ENCODE assay signal across 10 mouse cellular contexts in the genomic region with DNA sequence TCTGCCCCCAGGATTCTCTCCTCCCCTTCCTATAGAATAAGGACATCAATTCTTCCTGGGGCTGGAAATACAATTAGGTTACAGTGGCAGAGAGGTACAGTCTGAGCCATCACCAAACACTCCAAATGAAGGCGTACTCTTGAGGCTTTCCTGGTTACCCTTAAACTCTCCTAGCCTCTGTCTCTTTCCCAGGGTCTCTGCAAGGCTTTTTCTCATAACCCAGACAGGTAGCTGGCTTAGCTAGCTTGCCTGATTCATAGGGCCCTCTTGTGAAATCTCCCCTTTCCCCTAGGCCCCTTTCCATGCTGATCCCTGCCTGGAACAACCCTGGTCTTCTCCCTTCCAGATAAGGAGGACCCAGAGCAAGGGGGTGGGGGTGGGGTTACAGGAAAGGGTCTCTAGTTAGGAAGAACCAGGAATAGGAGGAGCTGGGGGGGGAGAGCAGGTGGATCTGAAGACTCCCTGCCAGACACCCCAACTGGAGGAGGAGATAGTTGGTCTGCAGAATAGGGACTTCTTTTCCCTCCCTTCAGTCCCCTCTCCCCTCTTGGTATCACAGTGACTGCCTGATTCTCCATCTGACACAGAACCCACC. TPM values are rescaled to one million over a fixed set of nuclear protein-coding genes. Genes with fewer than 3 reads are reported as not detected.
A peak's percentile ranks its signal among the peaks of the same experiment; 100 is the strongest.
DNase-seq lines count a peak whose midpoint lies in the region; ATAC-seq and TF ChIP-seq lines count a peak whose summit lies in the region.
"Had no signal": no experiment of that assay in that cellular context is flagged by ENCODE, and none has a peak within 500 bp of the region (broad histone marks: within the 10 kb centered on the region; RNA-seq: fewer than 3 reads in every experiment).

No protein-coding gene starts in this region.

- H3K27ac ChIP-seq in lung, postnatal 0 days (ENCODE audit: low read length): no peak overlapping the region
- H3K27ac ChIP-seq in limb, embryonic 14.5 days (replicated peaks; ENCODE audit: low read depth, low read length): no peak overlapping the region
- H3K27ac ChIP-seq in olfactory bulb, adult 2 months (ENCODE audit: insufficient read depth, low read depth, low read length): no peak overlapping the region

- H3K36me3 ChIP-seq in lung, postnatal 0 days (ENCODE audit: insufficient read depth, low read length): no peaks in the 10 kb centered on the region
- no peaks in the 10 kb centered on the region for H3K36me3 ChIP-seq in limb, embryonic 14.5 days (ENCODE audit: control insufficient read depth, insufficient read depth, low read length)

- DNase-seq in CD4-positive, CD25-positive, alpha-beta regulatory T cell, adult 2 months (ENCODE audit: low read depth, low spot score): peak; percentile 10
- no peak for DNase-seq in lung, postnatal 0 days (ENCODE audit: low spot score)
- no peak for DNase-seq in lung, postnatal 10 days
- DNase-seq in limb, embryonic 14.5 days (ENCODE audit: low spot score): no peak
- no peak for DNase-seq in urinary bladder, adult 18-20 months (ENCODE audit: low spot score in 2 of 2)
- DNase-seq in thymus, postnatal 36 days: no peak
- DNase-seq: adrenal gland, postnatal 14 days; gastrocnemius, postnatal 14 days had no signal

- ATAC-seq in CD4-positive, CD25-positive, alpha-beta regulatory T cell, adult 4 months: no peak
- no peak for ATAC-seq in lung, postnatal 0 days
- no peak for ATAC-seq in limb, embryonic 14.5 days (ENCODE audit: low FRiP score, low read depth)

- no peak overlapping the region for H3K9ac ChIP-seq in lung, postnatal 0 days (replicated peaks; ENCODE audit: low read depth)
- H3K9ac ChIP-seq in limb, embryonic 14.5 days (ENCODE audit: low read depth, low read length, severe bottlenecking): peak overlapping the region; percentile 58; the same call in 1 of the 2 replicates

- H3K4me2 ChIP-seq in lung, postnatal 0 days (replicated peaks; ENCODE audit: low read depth, low read length): peak overlapping the region; percentile 89
- peak overlapping the region; percentile 94 for H3K4me2 ChIP-seq in limb, embryonic 14.5 days (replicated peaks; ENCODE audit: low read depth, low read length, severe bottlenecking)

- no peak for TF ChIP-seq CTCF in lung, postnatal 0 days (IDR thresholded peaks at IDR 0.05)
- no peak for TF ChIP-seq CTCF in olfactory bulb, adult 2 months (IDR thresholded peaks at IDR 0.05; ENCODE audit: insufficient read depth, low read depth, low read length)

- H3K9me3 ChIP-seq in lung, postnatal 0 days (ENCODE audit: low read length): no peaks in the 10 kb centered on the region
- no peaks in the 10 kb centered on the region for H3K9me3 ChIP-seq in limb, embryonic 14.5 days (ENCODE audit: control insufficient read depth, low read length)

- WGBS in lung, postnatal 0 days: 89% methylated on average over 1 of the region's 1 CpGs
- WGBS in limb, embryonic 14.5 days: 75% methylated on average over 1 of the region's 1 CpGs
- WGBS in olfactory bulb, adult 2 months: 80% methylated on average over 1 of the region's 1 CpGs

- no peaks in the 10 kb centered on the region for H3K27me3 ChIP-seq in lung, postnatal 0 days (replicated peaks; ENCODE audit: insufficient read depth, low read length)
- no peaks in the 10 kb centered on the region for H3K27me3 ChIP-seq in limb, embryonic 14.5 days (ENCODE audit: control insufficient read depth, insufficient read depth, low read length)

- peaks cover 21% of the 10 kb centered on the region; the same call in 1 of the 2 replicates for H3K4me1 ChIP-seq in lung, postnatal 0 days (ENCODE audit: insufficient read depth, low read depth, low read length)
- H3K4me1 ChIP-seq in limb, embryonic 14.5 days (ENCODE audit: control insufficient read depth, insufficient read depth, low read length): peaks cover 29% of the 10 kb centered on the region
- peaks cover 23% of the 10 kb centered on the region for H3K4me1 ChIP-seq in olfactory bulb, adult 2 months (ENCODE audit: control insufficient read depth, insufficient read depth, low read length)

- H3K4me3 ChIP-seq in lung, postnatal 0 days (ENCODE audit: low read depth, low read length): peak overlapping the region; percentile 59
- peak overlapping the region; percentile 68 for H3K4me3 ChIP-seq in limb, embryonic 14.5 days (replicated peaks; ENCODE audit: low read length)
- peak overlapping the region; percentile 43 for H3K4me3 ChIP-seq in olfactory bulb, adult 2 months (ENCODE audit: insufficient read depth, low read depth, low read length)

- TF ChIP-seq POLR2A in limb, embryonic 14.5 days (IDR thresholded peaks at IDR 0.05; ENCODE audit: borderline replicate concordance, extremely low read depth, insufficient read depth, insufficient read length): no peak
- no peak for TF ChIP-seq POLR2A in olfactory bulb, adult 2 months (IDR thresholded peaks at IDR 0.05; ENCODE audit: insufficient read depth, low read depth, low read length)

- no peak for TF ChIP-seq EP300 in lung, postnatal 0 days (IDR thresholded peaks at IDR 0.05)

RNA-seq across cellular contexts. Expression of gene Atp2b4, which starts 1.9 kb away (rescaled TPM):
- 10 to 100 TPM in 1 of 2 experiments, 1 to 10 TPM in 1; 9.6 to 12.8 TPM for polyA plus RNA-seq in CD4-positive, CD25-positive, alpha-beta regulatory T cell, adult 4 months (2017; shearing (Covaris generic))
- 7.8 and 8.5 TPM in 2 replicates for polyA plus RNA-seq in lung, postnatal 0 days (2015; fragmentation: Nextera tagmentation; extraction: Ambion mirVana)
- 22.9 and 24.8 TPM in 2 replicates for polyA plus RNA-seq in limb, embryonic 14.5 days (2012; rRNA removed)
- 23.7 and 24.2 TPM in 2 replicates for polyA plus RNA-seq in limb, embryonic 14.5 days (2014; fragmentation: Nextera tagmentation; extraction: Ambion mirVana)
- 167 TPM in 1 of 2 replicates, not detected in the other for polyA plus RNA-seq in olfactory bulb, adult 2 months (2012; ENCODE audit: insufficient read depth, insufficient read length, low replicate concordance, missing spikeins)
